Mouse (Mus musculus): ENCODE measurements around the gene Tmem159.

The Tmem159 gene

GRCm38 (mm10) chr7:120142743-120143142, 40.6 kb downstream of the Tmem159 start:
- no peak for DNase-seq (ENCODE audit: low read depth, low spot score)

GRCm38 (mm10) chr7:120145191-120145590, 43.0 kb downstream of the Tmem159 start, which contains the start of gene Zp2:
TSS of gene Zp2 (minus strand) at chr7:120145291.
- no peak for DNase-seq (ENCODE audit: low read depth, low spot score)

- DNase-seq (ENCODE audit: low read depth, low spot score): no peak
These were observed 48.1 kb downstream of the Tmem159 start for GRCm38 (mm10) chr7:120150257-120150656.

GRCm38 (mm10) chr7:120150898-120151297, 48.7 kb downstream of the Tmem159 start:
- DNase-seq (ENCODE audit: low read depth, low spot score): no peak

GRCm38 (mm10) chr7:120156841-120157409, 54.8 kb downstream of the Tmem159 start:
- DNase-seq (ENCODE audit: low read depth, low spot score): peak; percentile 83

- no peak for DNase-seq (ENCODE audit: low read depth, low spot score)
These were observed 55.5 kb downstream of the Tmem159 start for GRCm38 (mm10) chr7:120157575-120158061.

GRCm38 (mm10) chr7:120158121-120158613, 56.0 kb downstream of the Tmem159 start:
- no peak for DNase-seq (ENCODE audit: low read depth, low spot score)

GRCm38 (mm10) chr7:120163581-120164251, 61.6 kb downstream of the Tmem159 start:
- DNase-seq (ENCODE audit: low read depth, low spot score): no peak

Measured in telencephalon, adult 2 months (tissue).